Mouse (Mus musculus) heart, embryonic 11.5 days (tissue): ENCODE results near the gene Lhpp. TPM values are rescaled to one million over a fixed set of nuclear protein-coding genes. Genes with fewer than 3 reads are reported as not detected.

Source experiments
- ATAC-seq: fragments of 200-750 bp; cut with Nextera tagmentation; replicated peaks from 2 replicates; pipeline ENCODE4 v1.8.0; 2017; ENCODE audit warnings: moderate library complexity; ENCODE audit not compliant: insufficient number of reproducible peaks, low FRiP score, low TSS enrichment
- H3K27ac ChIP-seq: fragments of 300-500 bp; sonication (generic); 2 replicates; pipeline ENCODE4 v1.5.1; 2014; ENCODE audit warnings: mild to moderate bottlenecking, low read depth, low read length
- H3K27me3 ChIP-seq: fragments of 300-500 bp; sonication (generic); 2 replicates; pipeline ENCODE4 v1.6.1; 2014; ENCODE audit warnings: mild to moderate bottlenecking, low read length, mixed read lengths; ENCODE audit not compliant: control insufficient read depth, insufficient read depth
- H3K36me3 ChIP-seq: fragments of 300-500 bp; sonication (generic); 2 replicates; pipeline ENCODE4 v1.6.1; 2014; ENCODE audit warnings: mild to moderate bottlenecking, low read length, moderate library complexity, mixed read lengths; ENCODE audit not compliant: control insufficient read depth, insufficient read depth
- H3K4me1 ChIP-seq: fragments of 300-500 bp; sonication (generic); 2 replicates; pipeline ENCODE4 v1.6.1; 2014; ENCODE audit warnings: low read length; ENCODE audit not compliant: control insufficient read depth, insufficient read depth
- H3K4me2 ChIP-seq: fragments of 300-500 bp; sonication (generic); 2 replicates; pipeline ENCODE4 v1.6.1; 2014; ENCODE audit warnings: mild to moderate bottlenecking, moderate library complexity
- H3K4me3 ChIP-seq: fragments of 300-500 bp; sonication (generic); 2 replicates; pipeline ENCODE4 v1.5.1; 2014; ENCODE audit warnings: low read depth, low read length
- H3K9ac ChIP-seq: fragments of 300-500 bp; sonication (generic); 2 replicates; pipeline ENCODE4 v1.6.1; 2014; ENCODE audit warnings: mild to moderate bottlenecking, low read depth, low read length, moderate library complexity
- H3K9me3 ChIP-seq: fragments of 300-500 bp; sonication (generic); replicated peaks from 2 replicates; pipeline ENCODE4 v1.6.1; 2016; ENCODE audit warnings: low read length; ENCODE audit not compliant: control insufficient read depth
- WGBS: fragments of 180-500 bp; shearing (Covaris S2); extraction: QIAGEN DNeasy Blood & Tissue Kit; methylation state at CpG from one replicate; pipeline ENCODE4 v1.1.7; 2014; ENCODE audit not compliant: insufficient replicate concordance; 5-methylcytosine and 5-hydroxymethylcytosine counted together
- polyA plus RNA-seq: library from polyadenylated mRNA; unstranded; fragments of >200 nt; fragmentation: Nextera tagmentation; extraction: Ambion mirVana; gene quantifications from 2 replicates; pipeline ENCODE4 v1.2.1, GENCODE M21; 2014

Lhpp gene
- polyA plus RNA-seq, 1 experiment from 2014 or later, result 21.9 TPM

DNA sequence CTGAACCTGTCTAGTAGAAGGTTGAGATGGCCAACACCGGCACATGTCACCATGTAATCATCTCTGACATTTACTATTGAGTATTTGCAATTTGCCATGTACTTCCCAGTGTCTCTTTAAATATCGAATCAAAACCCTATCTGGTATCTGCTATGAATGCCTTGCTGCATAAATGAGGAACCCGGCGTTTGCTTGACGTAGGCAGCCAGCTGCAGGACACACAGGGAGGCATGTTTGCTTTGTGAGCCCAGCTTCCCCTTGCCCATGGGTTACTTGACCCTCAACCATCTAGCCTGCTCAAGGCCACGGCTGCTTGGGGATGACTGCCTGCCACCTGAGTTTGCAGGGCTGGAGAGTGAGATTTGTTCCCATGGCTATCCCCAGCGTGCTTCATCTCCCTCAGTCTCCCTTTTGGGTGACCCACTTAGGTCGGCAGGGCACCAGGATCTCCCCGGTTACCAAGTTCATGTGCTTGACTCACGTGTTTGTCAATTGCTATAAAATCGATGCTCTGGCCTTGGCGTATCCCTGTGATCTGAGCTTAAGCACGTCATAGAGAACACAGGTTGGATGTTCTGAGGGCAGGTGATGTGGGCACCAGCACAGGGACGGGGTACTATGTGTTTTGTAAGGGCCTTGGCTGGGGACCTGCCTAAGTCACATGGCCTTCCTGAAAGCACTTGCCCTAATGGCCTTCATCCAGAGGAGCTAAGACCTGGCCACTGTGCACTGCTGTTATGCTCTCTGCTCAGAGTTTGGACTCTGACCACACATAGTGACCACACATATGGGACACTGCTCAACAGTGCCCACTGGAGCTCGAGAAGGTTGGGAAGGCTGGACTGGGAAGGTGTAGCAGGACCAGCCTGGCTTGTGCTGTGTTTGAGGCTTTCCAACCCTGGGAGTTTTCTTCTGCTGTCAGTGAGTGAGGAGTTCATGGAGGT lies 9.8 kb downstream of the Lhpp start:
- H3K27ac ChIP-seq, result no peak overlapping the region
- WGBS, result 80% methylated on average over 15 of the region's 15 CpGs
- ATAC-seq, result no peak

DNA sequence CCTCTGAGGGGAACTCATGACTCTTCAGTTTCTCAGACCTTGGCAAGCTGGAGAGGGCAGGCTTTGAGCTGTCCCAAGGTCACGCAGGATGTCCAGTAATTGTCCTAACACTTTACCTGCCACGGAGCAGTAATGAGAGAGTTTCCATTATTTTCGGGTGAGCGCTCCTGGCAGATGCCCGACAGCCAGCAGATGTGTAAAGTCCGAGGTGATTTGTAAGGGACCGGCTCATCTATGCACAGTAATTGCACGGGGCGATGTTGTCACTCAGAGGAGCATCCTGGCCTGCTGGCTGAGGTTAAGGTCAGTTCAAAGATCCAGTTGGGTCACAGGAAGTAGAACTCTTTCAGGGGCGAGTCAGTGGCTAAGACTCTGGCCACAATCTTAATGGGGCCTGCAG lies 13.7 kb downstream of the Lhpp start:
- H3K9me3 ChIP-seq, result no peaks in the 10 kb centered on the region

More for the DNA sequence above, 9.8 kb downstream of the Lhpp start:
- H3K36me3 ChIP-seq, result no peaks in the 10 kb centered on the region
- H3K9ac ChIP-seq, result no peak overlapping the region
- H3K9me3 ChIP-seq, result no peaks in the 10 kb centered on the region
- H3K4me2 ChIP-seq, result no peak overlapping the region
- no peaks in the 10 kb centered on the region for H3K27me3 ChIP-seq
- H3K4me3 ChIP-seq, result no peak overlapping the region
- H3K4me1 ChIP-seq, result peaks cover 4% of the 10 kb centered on the region; the same call in 1 of the 2 replicates

DNA sequence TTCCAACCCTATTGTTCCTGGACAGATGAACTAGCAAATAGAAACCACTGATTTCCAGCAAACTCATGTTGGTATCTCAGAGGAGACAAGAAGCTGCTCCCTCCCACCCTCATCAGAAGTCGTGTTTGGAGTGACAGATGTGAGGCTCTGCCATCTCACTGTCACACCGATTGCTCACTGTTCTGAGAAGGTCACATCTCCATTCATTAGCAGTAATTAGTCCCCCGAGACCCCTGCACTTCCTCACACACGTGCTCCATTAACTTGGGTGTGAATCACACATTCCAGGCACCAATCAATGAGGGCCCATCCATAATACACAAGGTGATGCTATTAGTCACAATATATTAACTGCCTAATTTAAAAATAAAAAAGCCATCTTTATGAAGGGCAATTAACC lies 15.7 kb downstream of the Lhpp start:
- no peak overlapping the region for H3K27ac ChIP-seq
- H3K4me3 ChIP-seq, result no peak overlapping the region
- 53% methylated on average over 4 of the region's 4 CpGs for WGBS
- H3K9me3 ChIP-seq, result no peaks in the 10 kb centered on the region
- no peaks in the 10 kb centered on the region for H3K27me3 ChIP-seq
- H3K36me3 ChIP-seq, result no peaks in the 10 kb centered on the region
- H3K4me1 ChIP-seq, result no peaks in the 10 kb centered on the region
- no peak overlapping the region for H3K4me2 ChIP-seq
- no peak overlapping the region for H3K9ac ChIP-seq
- ATAC-seq, result no peak

More for the DNA sequence above, 13.7 kb downstream of the Lhpp start:
- no peak for ATAC-seq
- WGBS, result 75% methylated on average over 10 of the region's 10 CpGs
- Histone ChIP-seq H3K4me3 (no peak overlapping the region), H3K9ac (no peak overlapping the region), H3K27me3 (no peaks in the 10 kb centered on the region), H3K27ac (no peak overlapping the region), H3K4me1 (no peaks in the 10 kb centered on the region), H3K4me2 (no peak overlapping the region), H3K36me3 (no peaks in the 10 kb centered on the region)

DNA sequence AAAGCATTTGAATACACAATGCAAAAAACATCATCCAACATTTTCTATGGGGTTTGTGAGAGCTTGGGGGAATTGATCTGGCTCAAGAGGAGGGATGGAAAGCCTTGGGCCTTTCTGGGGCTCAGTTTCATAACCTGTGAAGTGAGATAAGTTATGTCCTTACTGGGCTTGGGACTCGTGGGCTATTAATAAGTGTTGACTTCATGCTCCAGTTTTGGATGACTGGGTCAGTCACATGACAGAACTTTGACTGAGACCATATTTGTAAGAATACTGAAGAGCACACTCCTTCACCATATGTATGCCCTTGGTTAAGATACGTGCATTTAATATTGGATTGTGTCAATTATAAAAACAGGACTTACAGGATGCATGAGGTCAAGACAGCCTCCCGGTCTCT lies 17.0 kb downstream of the Lhpp start:
- Histone ChIP-seq H3K4me3 (no peak overlapping the region), H3K4me1 (no peaks in the 10 kb centered on the region), H3K36me3 (no peaks in the 10 kb centered on the region), H3K9me3 (no peaks in the 10 kb centered on the region), H3K27ac (peak overlapping the region; percentile 24; the same call in 1 of the 2 replicates), H3K9ac (no peak overlapping the region), H3K4me2 (no peak overlapping the region), H3K27me3 (no peaks in the 10 kb centered on the region)
- ATAC-seq, result no peak
- WGBS, result 67% methylated on average over 3 of the region's 3 CpGs

DNA sequence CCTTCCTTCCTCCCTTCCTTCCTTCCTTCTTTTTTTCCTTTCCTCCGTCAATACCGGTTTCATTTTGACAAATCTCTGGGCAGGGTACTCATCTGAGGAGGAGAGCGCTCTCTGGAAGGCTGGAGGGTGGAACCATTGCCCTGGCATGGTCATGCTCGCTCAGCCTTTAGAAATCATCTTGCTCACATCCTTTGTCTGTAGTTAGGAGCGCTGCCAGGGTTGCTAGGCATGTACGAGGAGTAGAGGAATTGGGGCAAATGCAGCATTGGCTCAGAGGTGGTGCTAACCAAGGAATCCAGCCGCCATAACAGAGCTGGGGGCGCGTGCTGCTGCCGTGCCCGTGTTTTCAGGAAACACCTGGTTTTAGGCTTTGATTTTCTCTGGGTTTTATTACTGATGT lies 20.9 kb downstream of the Lhpp start:
- no peaks in the 10 kb centered on the region for H3K36me3 ChIP-seq
- H3K27me3 ChIP-seq, result no peaks in the 10 kb centered on the region
- H3K4me2 ChIP-seq, result no peak overlapping the region
- H3K27ac ChIP-seq, result no peak overlapping the region
- no peak overlapping the region for H3K9ac ChIP-seq
- no peak for ATAC-seq
- no peaks in the 10 kb centered on the region for H3K4me1 ChIP-seq
- H3K9me3 ChIP-seq, result no peaks in the 10 kb centered on the region
- no peak overlapping the region for H3K4me3 ChIP-seq
- WGBS, result 81% methylated on average over 11 of the region's 11 CpGs

DNA sequence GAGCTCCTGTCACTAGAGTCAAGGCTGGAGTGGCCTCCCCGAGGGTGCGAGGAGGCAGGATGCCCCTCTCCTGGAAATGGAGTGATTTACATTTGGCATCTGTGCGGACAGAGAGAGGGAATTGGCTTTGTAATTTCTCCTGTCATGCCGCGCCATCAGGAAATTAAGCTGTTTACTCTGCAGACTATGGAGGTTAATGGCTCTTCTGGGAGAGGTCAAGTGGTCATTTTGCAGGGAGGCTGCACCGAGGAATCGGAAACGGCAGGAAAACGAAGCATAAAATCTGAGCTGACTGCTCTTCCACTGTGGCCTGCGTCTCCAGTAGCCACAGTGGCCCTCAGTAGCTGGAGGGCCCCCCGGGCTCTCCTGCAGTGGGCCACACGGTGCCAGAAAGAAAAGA lies 26.9 kb downstream of the Lhpp start:
- 59% methylated on average over 12 of the region's 12 CpGs for WGBS
- no peaks in the 10 kb centered on the region for H3K27me3 ChIP-seq
- H3K27ac ChIP-seq, result no peak overlapping the region
- no peaks in the 10 kb centered on the region for H3K9me3 ChIP-seq
- no peak overlapping the region for H3K4me3 ChIP-seq
- ATAC-seq, result no peak
- H3K9ac ChIP-seq, result no peak overlapping the region
- no peaks in the 10 kb centered on the region for H3K36me3 ChIP-seq
- no peaks in the 10 kb centered on the region for H3K4me1 ChIP-seq
- no peak overlapping the region for H3K4me2 ChIP-seq

DNA sequence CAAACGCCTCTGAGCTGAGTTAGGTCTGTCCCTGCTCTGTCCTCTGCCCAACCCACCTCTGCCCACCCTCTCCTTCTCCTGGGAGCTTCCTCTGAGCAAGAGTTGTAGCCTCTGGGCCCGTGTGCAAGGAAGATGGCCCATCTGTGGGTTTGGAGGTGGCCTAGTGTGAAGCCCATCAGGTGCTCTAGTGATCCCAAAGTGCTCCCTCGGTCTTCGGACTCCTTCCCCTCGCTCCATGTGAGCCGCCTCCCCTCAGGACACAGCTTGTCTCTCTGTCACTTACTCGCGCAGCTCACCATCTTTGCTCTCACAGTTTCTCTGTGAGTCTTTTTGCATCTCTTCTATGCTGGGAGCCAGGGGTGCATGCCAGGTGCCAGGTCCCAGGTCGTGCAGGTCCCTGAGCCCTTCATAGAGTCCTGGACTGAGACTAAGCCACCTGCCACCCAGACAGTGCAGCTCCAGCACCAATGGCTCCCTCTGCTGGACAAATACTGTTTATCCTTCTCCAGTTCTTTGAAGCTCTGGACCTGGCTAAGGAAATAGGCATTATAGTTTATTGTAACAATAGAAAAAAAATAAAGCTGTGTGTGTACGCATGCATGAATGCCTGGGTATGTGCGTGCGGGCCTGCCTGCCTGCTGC lies 28.1 kb downstream of the Lhpp start:
- WGBS, result 55% methylated on average over 12 of the region's 12 CpGs
- H3K4me1 ChIP-seq, result no peaks in the 10 kb centered on the region
- peak; percentile 52; the same call in 1 of the 2 replicates for ATAC-seq
- H3K36me3 ChIP-seq, result no peaks in the 10 kb centered on the region
- H3K9ac ChIP-seq, result no peak overlapping the region
- no peak overlapping the region for H3K4me3 ChIP-seq
- H3K4me2 ChIP-seq, result no peak overlapping the region
- no peak overlapping the region for H3K27ac ChIP-seq
- H3K27me3 ChIP-seq, result no peaks in the 10 kb centered on the region
- no peaks in the 10 kb centered on the region for H3K9me3 ChIP-seq

DNA sequence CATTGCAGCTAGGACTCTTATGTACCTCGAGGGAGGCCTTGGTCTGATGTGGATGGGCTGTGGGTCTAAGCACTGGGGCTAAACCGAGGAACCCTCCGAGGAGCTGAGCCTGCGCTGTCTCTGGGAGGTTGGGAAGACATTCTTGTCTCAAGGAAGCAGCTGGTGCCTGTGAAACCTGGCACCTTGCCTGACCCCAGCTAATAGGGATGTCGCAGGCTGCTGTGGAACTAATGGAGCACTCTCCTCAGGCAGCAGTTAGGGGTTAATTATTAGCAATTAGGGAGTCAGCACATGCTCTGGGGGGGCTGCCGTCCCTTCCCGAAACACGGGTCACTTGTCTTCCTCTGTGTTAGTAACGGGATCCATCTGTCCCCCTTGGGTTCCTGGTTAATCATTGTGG lies 30.5 kb downstream of the Lhpp start:
- H3K36me3 ChIP-seq, result no peaks in the 10 kb centered on the region
- ATAC-seq, result no peak
- H3K4me2 ChIP-seq, result no peak overlapping the region
- no peak overlapping the region; the same call in 1 of the 2 replicates for H3K9ac ChIP-seq
- H3K27ac ChIP-seq, result no peak overlapping the region
- no peaks in the 10 kb centered on the region for H3K9me3 ChIP-seq
- no peaks in the 10 kb centered on the region for H3K27me3 ChIP-seq
- no peaks in the 10 kb centered on the region for H3K4me1 ChIP-seq
- no peak overlapping the region for H3K4me3 ChIP-seq
- WGBS, result 54% methylated on average over 9 of the region's 9 CpGs
